ENCODE assay signal across 14 mouse cellular contexts in the genomic region with DNA sequence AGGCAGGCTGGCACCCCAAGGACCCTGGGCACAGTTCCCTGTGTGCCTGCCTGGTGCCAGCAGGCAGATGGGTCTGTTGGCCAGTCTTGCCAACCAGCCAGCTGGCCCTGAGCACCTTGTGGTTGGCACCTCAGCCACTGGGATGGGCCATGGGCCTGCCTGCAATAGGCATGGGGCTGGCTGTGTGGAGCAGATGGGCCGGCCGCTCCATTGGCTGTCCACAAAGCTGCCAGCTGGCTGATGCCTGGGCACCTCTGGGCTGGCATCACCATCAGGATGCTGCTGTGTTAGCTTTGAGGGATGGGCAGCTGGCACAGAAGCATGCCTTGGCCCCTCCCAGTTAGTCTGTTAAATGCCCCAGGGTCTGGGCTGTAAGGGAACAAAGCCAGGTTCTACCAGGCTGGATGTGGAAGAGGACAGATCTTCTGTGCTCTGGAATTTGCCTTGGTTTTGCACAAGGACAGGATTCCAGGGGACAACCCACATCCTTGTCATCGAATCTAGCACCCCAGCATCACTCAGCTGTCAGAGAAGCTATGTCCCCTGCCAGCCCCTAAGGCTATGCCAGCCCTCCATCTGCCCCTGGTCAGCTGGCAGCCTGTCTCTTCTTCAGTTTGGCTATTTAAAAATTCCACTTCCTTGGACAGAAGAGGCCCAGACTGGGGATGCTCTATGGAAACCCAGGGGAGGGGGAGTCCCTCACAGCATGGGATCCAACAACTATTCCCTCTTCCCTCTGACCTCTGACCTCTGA.
DNase-seq lines count a peak whose midpoint lies in the region; ATAC-seq and TF ChIP-seq lines count a peak whose summit lies in the region.
"Had no signal": no experiment of that assay in that cellular context is flagged by ENCODE, and none has a peak within 500 bp of the region (broad histone marks: within the 10 kb centered on the region; RNA-seq: fewer than 3 reads in every experiment).

No protein-coding gene starts in this region.

- peaks cover 92% of the 10 kb centered on the region for H3K27me3 ChIP-seq in heart, embryonic 10.5 days (ENCODE audit: insufficient read depth, poor library complexity, severe bottlenecking)
- no peaks in the 10 kb centered on the region for H3K27me3 ChIP-seq in midbrain, embryonic 11.5 days (ENCODE audit: control insufficient read depth, insufficient read depth, low read length)
- no peaks in the 10 kb centered on the region for H3K27me3 ChIP-seq in kidney, adult 2 months (replicated peaks; ENCODE audit: control insufficient read depth, insufficient read depth, low read length)
- H3K27me3 ChIP-seq: embryonic facial prominence, embryonic 12.5 days; liver, embryonic 13.5 days had no signal

- DNase-seq in heart, embryonic 10.5 days (ENCODE audit: low spot score) = no peak
- no peak for DNase-seq in heart, postnatal 10 days
- DNase-seq in brain, embryonic 14.5 days (ENCODE audit: low read depth) = peak; percentile 89
- DNase-seq in cerebellum, postnatal 14 days = peak; percentile 90 to 91
- DNase-seq in midbrain, embryonic 11.5 days (ENCODE audit: low spot score, missing footprints) = peak; percentile 31
- no peak for DNase-seq in thymus, postnatal 14 days
- DNase-seq in kidney, adult 2 months = no peak
- DNase-seq: adrenal gland, postnatal 14 days; liver, embryonic 13.5 days; thymus, postnatal 4 days had no signal

- no peak for TF ChIP-seq POLR2A in brain, embryonic 14.5 days (IDR thresholded peaks at IDR 0.05; ENCODE audit: borderline replicate concordance, extremely low read depth, insufficient read depth, insufficient read length, poor library complexity, severe bottlenecking)
- no peak for TF ChIP-seq POLR2A in kidney, adult 2 months (IDR thresholded peaks at IDR 0.05; ENCODE audit: low read depth, low read length)

- ATAC-seq in midbrain, embryonic 11.5 days (ENCODE audit: low FRiP score) = no peak
- ATAC-seq in granulocyte monocyte progenitor cell, adult 5-6 weeks (replicated peaks; ENCODE audit: poor library complexity, severe bottlenecking) = no peak

- H3K4me3 ChIP-seq in heart, embryonic 10.5 days = no peak overlapping the region
- H3K4me3 ChIP-seq in midbrain, embryonic 11.5 days (ENCODE audit: low read depth, low read length) = no peak overlapping the region
- no peak overlapping the region for H3K4me3 ChIP-seq in kidney, adult 2 months (ENCODE audit: insufficient read depth, low read depth, low read length)
- H3K4me3 ChIP-seq: embryonic facial prominence, embryonic 12.5 days; heart, embryonic 15.5 days; liver, embryonic 13.5 days had no signal

- intact Hi-C loops in heart, postnatal 10 days (cut with DNase I) = no loop called here

- H3K9me3 ChIP-seq in heart, embryonic 10.5 days = no peaks in the 10 kb centered on the region
- H3K9me3 ChIP-seq in midbrain, embryonic 11.5 days (ENCODE audit: control insufficient read depth, low read length) = no peaks in the 10 kb centered on the region
- H3K9me3 ChIP-seq: embryonic facial prominence, embryonic 12.5 days; heart, embryonic 15.5 days; liver, embryonic 13.5 days had no signal

- H3K9ac ChIP-seq in midbrain, embryonic 11.5 days (ENCODE audit: low read length) = no peak overlapping the region
- H3K9ac ChIP-seq: embryonic facial prominence, embryonic 12.5 days; heart, embryonic 15.5 days; liver, embryonic 13.5 days had no signal

- 69% methylated on average over 3 of the region's 3 CpGs for WGBS in heart, embryonic 10.5 days
- 84% methylated on average over 3 of the region's 3 CpGs for WGBS in midbrain, embryonic 11.5 days
- WGBS in kidney, adult 2 months = 82% methylated on average over 3 of the region's 3 CpGs

- peaks cover 1% of the 10 kb centered on the region; the same call in 1 of the 2 replicates for H3K4me1 ChIP-seq in heart, embryonic 10.5 days
- H3K4me1 ChIP-seq in midbrain, embryonic 11.5 days (ENCODE audit: control insufficient read depth, insufficient read depth, low read length) = no peaks in the 10 kb centered on the region
- no peaks in the 10 kb centered on the region for H3K4me1 ChIP-seq in kidney, adult 2 months (ENCODE audit: control insufficient read depth, insufficient read depth, low read length)
- H3K4me1 ChIP-seq: embryonic facial prominence, embryonic 12.5 days; heart, embryonic 15.5 days; liver, embryonic 13.5 days had no signal

- H3K27ac ChIP-seq in heart, embryonic 10.5 days = 0 out of 2 replicates have a peak overlapping the region, but pooled peaks have one; percentile 2
- H3K27ac ChIP-seq in midbrain, embryonic 11.5 days (ENCODE audit: low read depth, low read length) = no peak overlapping the region
- H3K27ac ChIP-seq in kidney, adult 2 months (ENCODE audit: insufficient read depth, low read depth, low read length) = no peak overlapping the region
- H3K27ac ChIP-seq: embryonic facial prominence, embryonic 12.5 days; heart, embryonic 15.5 days; kidney, postnatal 0 days; liver, embryonic 13.5 days had no signal

- TF ChIP-seq CTCF in brain, embryonic 14.5 days (IDR thresholded peaks at IDR 0.05; ENCODE audit: borderline replicate concordance, extremely low read depth, insufficient read depth, insufficient read length) = no peak
- no peak for TF ChIP-seq CTCF in kidney, adult 2 months (conservative IDR thresholded peaks at IDR 0.05; ENCODE audit: insufficient read depth, insufficient read length, low read depth, low read length)

- H3K36me3 ChIP-seq in heart, embryonic 10.5 days = no peaks in the 10 kb centered on the region
- H3K36me3 ChIP-seq in midbrain, embryonic 11.5 days (ENCODE audit: control insufficient read depth, insufficient read depth, low read length) = no peaks in the 10 kb centered on the region
- no peaks in the 10 kb centered on the region for H3K36me3 ChIP-seq in kidney, adult 2 months (ENCODE audit: control insufficient read depth, insufficient read depth, low read length)
- H3K36me3 ChIP-seq: embryonic facial prominence, embryonic 12.5 days; heart, embryonic 15.5 days; liver, embryonic 13.5 days had no signal

- H3K4me2 ChIP-seq in midbrain, embryonic 11.5 days = no peak overlapping the region
- H3K4me2 ChIP-seq: embryonic facial prominence, embryonic 12.5 days; heart, embryonic 15.5 days; liver, embryonic 13.5 days had no signal

Comparison
In these comparisons a context has a peak if more than half of its experiments do, and no peak if none do; other contexts are left out.
1. DNase-seq: peak in brain, embryonic 14.5 days (single experiment), cerebellum, postnatal 14 days (2 of 2) and midbrain, embryonic 11.5 days (single experiment); none in heart, embryonic 10.5 days (single experiment), heart, postnatal 10 days (0 of 2), thymus, postnatal 14 days (single experiment) and kidney, adult 2 months (single experiment).